Mouse (Mus musculus) G1E (cell line): ENCODE data around the gene Vinac1.

ENCODE experiments used
- CTCF ChIP-seq: IDR thresholded peaks from 2 replicates; pipeline ENCODE4 v1.5.1; 2012; ENCODE audit warnings: low read depth, low read length, inconsistent platforms, mixed read lengths
- GATA1 ChIP-seq: IDR thresholded peaks from 2 replicates; pipeline ENCODE4 v1.6.1; 2012; ENCODE audit warnings: borderline replicate concordance, low read length, inconsistent platforms, mixed read lengths
- GATA2 ChIP-seq: IDR thresholded peaks from 2 replicates; pipeline ENCODE4 v1.6.1; 2012; ENCODE audit warnings: low read depth, low read length, inconsistent platforms, borderline replicate concordance
- POLR2AphosphoS5 ChIP-seq: IDR thresholded peaks from 2 replicates; pipeline ENCODE4 v1.6.1; 2012; ENCODE audit warnings: low read depth, low read length, inconsistent platforms; ENCODE audit not compliant: insufficient replicate concordance
- TAL1 ChIP-seq: conservative IDR thresholded peaks from 2 replicates; pipeline ENCODE4 v1.6.1; 2012; ENCODE audit warnings: low read depth, low read length, inconsistent platforms, mixed read lengths

DNA sequence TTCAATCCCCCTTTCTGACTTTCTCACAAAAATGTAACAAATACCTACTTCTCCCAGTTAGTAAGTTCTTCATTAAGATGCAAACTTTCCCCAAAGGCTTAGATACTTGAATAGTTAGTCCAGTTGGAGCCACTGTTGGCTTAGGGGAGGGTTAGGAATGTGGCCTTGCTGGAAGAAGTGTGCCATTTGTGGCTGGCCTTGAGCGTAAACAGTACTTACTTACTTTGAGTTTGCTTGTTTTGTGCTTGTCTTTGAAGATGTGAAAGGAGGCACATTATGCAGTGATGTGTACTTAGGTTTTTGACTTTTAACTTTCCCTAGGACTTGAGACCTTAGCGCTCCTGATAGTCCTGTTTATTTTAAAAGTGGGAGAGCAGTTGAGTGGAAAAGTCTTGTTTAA, 27.9 kb downstream of the Vinac1 start:
- TF ChIP-seq CTCF (no peak), GATA1 (no peak), TAL1 (no peak), GATA2 (no peak), POLR2AphosphoS5 (no peak)
